Mouse (Mus musculus): Measurements from ENCODE around the gene Satb2. TPM values are rescaled to one million over a fixed set of nuclear protein-coding genes. Genes with fewer than 3 reads are reported as not detected.

Satb2 gene
- polyA plus RNA-seq, 1 experiment from 2014 or later, result 0.07 TPM

GRCm38 (mm10) chr1:56928731-56929130 lies 49.7 kb downstream of the Satb2 start:
- H3K27me3 ChIP-seq (replicated peaks), result no peaks in the 10 kb centered on the region
- H3K27ac ChIP-seq (replicated peaks), result no peak overlapping the region
- 45% methylated on average over 9 of the region's 9 CpGs for WGBS
- peaks cover 5% of the 10 kb centered on the region; the same call in 1 of the 2 replicates for H3K4me1 ChIP-seq
- H3K9ac ChIP-seq, result no peak overlapping the region
- ATAC-seq (ENCODE audit: extremely low read depth, insufficient number of reproducible peaks, low FRiP score, low TSS enrichment), result no peak
- no peak overlapping the region for H3K4me3 ChIP-seq
- H3K4me2 ChIP-seq, result no peak overlapping the region
- H3K9me3 ChIP-seq, result no peaks in the 10 kb centered on the region
- H3K36me3 ChIP-seq, result no peaks in the 10 kb centered on the region

- H3K9ac ChIP-seq, result no peak overlapping the region
- WGBS, result 82% methylated on average over 8 of the region's 8 CpGs
- H3K9me3 ChIP-seq, result no peaks in the 10 kb centered on the region
- no peak for ATAC-seq (ENCODE audit: extremely low read depth, insufficient number of reproducible peaks, low FRiP score, low TSS enrichment)
- no peaks in the 10 kb centered on the region for H3K4me1 ChIP-seq
- H3K36me3 ChIP-seq, result no peaks in the 10 kb centered on the region
- H3K27me3 ChIP-seq (replicated peaks), result no peaks in the 10 kb centered on the region
- no peak overlapping the region for H3K27ac ChIP-seq (replicated peaks)
- no peak overlapping the region for H3K4me3 ChIP-seq
- no peak overlapping the region for H3K4me2 ChIP-seq
Measured at GRCm38 (mm10) chr1:56920472-56920871, 58.0 kb downstream of the Satb2 start.

- Histone ChIP-seq H3K36me3 (no peaks in the 10 kb centered on the region), H3K27me3 (replicated peaks) (no peaks in the 10 kb centered on the region), H3K9ac (no peak overlapping the region), H3K9me3 (no peaks in the 10 kb centered on the region), H3K4me1 (no peaks in the 10 kb centered on the region), H3K4me3 (no peak overlapping the region), H3K27ac (replicated peaks) (no peak overlapping the region), H3K4me2 (no peak overlapping the region)
- ATAC-seq (ENCODE audit: extremely low read depth, insufficient number of reproducible peaks, low FRiP score, low TSS enrichment), result no peak
- WGBS, result 78% methylated on average over 6 of the region's 6 CpGs
Measured at GRCm38 (mm10) chr1:56914279-56914678, 64.2 kb downstream of the Satb2 start.

GRCm38 (mm10) chr1:56900706-56901287 lies 77.7 kb downstream of the Satb2 start:
- Histone ChIP-seq H3K36me3 (no peaks in the 10 kb centered on the region), H3K9me3 (no peaks in the 10 kb centered on the region), H3K27me3 (replicated peaks) (no peaks in the 10 kb centered on the region), H3K9ac (no peak overlapping the region), H3K4me1 (peaks cover 3% of the 10 kb centered on the region; the same call in 1 of the 2 replicates), H3K27ac (replicated peaks) (no peak overlapping the region), H3K4me3 (no peak overlapping the region), H3K4me2 (no peak overlapping the region)
- 68% methylated on average over 3 of the region's 3 CpGs for WGBS
- no peak for ATAC-seq (ENCODE audit: extremely low read depth, insufficient number of reproducible peaks, low FRiP score, low TSS enrichment)

GRCm38 (mm10) chr1:56900187-56900586 lies 78.3 kb downstream of the Satb2 start:
- Histone ChIP-seq H3K27ac (replicated peaks) (no peak overlapping the region), H3K9ac (no peak overlapping the region), H3K4me1 (peaks cover 3% of the 10 kb centered on the region; the same call in 1 of the 2 replicates), H3K4me3 (no peak overlapping the region), H3K36me3 (no peaks in the 10 kb centered on the region), H3K9me3 (no peaks in the 10 kb centered on the region), H3K4me2 (no peak overlapping the region), H3K27me3 (replicated peaks) (no peaks in the 10 kb centered on the region)
- 75% methylated on average over 9 of the region's 9 CpGs for WGBS
- no peak for ATAC-seq (ENCODE audit: extremely low read depth, insufficient number of reproducible peaks, low FRiP score, low TSS enrichment)

- Histone ChIP-seq H3K27me3 (replicated peaks) (no peaks in the 10 kb centered on the region), H3K4me2 (peak overlapping the region; percentile 25; the same call in 1 of the 2 replicates), H3K4me3 (no peak overlapping the region), H3K27ac (replicated peaks) (no peak overlapping the region), H3K9me3 (no peaks in the 10 kb centered on the region), H3K9ac (no peak overlapping the region), H3K36me3 (no peaks in the 10 kb centered on the region), H3K4me1 (peaks cover 3% of the 10 kb centered on the region; the same call in 1 of the 2 replicates)
- no peak for ATAC-seq (ENCODE audit: extremely low read depth, insufficient number of reproducible peaks, low FRiP score, low TSS enrichment)
- 42% methylated on average over 13 of the region's 13 CpGs for WGBS
Measured at GRCm38 (mm10) chr1:56898606-56899396, 79.6 kb downstream of the Satb2 start.

GRCm38 (mm10) chr1:56897492-56898180 lies 80.8 kb downstream of the Satb2 start:
- no peak for ATAC-seq (ENCODE audit: extremely low read depth, insufficient number of reproducible peaks, low FRiP score, low TSS enrichment)
- no peak overlapping the region for H3K4me2 ChIP-seq
- H3K27me3 ChIP-seq (replicated peaks), result no peaks in the 10 kb centered on the region
- peaks cover 3% of the 10 kb centered on the region; the same call in 1 of the 2 replicates for H3K4me1 ChIP-seq
- no peaks in the 10 kb centered on the region for H3K9me3 ChIP-seq
- no peak overlapping the region for H3K27ac ChIP-seq (replicated peaks)
- H3K4me3 ChIP-seq, result no peak overlapping the region
- H3K9ac ChIP-seq, result no peak overlapping the region
- WGBS, result 88% methylated on average over 8 of the region's 8 CpGs
- H3K36me3 ChIP-seq, result no peaks in the 10 kb centered on the region

- Histone ChIP-seq H3K4me1 (peaks cover 3% of the 10 kb centered on the region; the same call in 1 of the 2 replicates), H3K27me3 (replicated peaks) (no peaks in the 10 kb centered on the region), H3K4me3 (no peak overlapping the region), H3K9ac (no peak overlapping the region), H3K36me3 (no peaks in the 10 kb centered on the region), H3K27ac (replicated peaks) (no peak overlapping the region), H3K9me3 (no peaks in the 10 kb centered on the region), H3K4me2 (no peak overlapping the region)
- 77% methylated on average over 3 of the region's 3 CpGs for WGBS
- no peak for ATAC-seq (ENCODE audit: extremely low read depth, insufficient number of reproducible peaks, low FRiP score, low TSS enrichment)
Measured at GRCm38 (mm10) chr1:56896670-56897069, 81.8 kb downstream of the Satb2 start.

- no peak overlapping the region for H3K4me3 ChIP-seq
- H3K9ac ChIP-seq, result no peak overlapping the region
- no peaks in the 10 kb centered on the region for H3K36me3 ChIP-seq
- no peak overlapping the region for H3K4me2 ChIP-seq
- H3K27me3 ChIP-seq (replicated peaks), result no peaks in the 10 kb centered on the region
- no peak for ATAC-seq (ENCODE audit: extremely low read depth, insufficient number of reproducible peaks, low FRiP score, low TSS enrichment)
- H3K9me3 ChIP-seq, result no peaks in the 10 kb centered on the region
- H3K4me1 ChIP-seq, result no peaks in the 10 kb centered on the region
- H3K27ac ChIP-seq (replicated peaks), result no peak overlapping the region
- WGBS, result 73% methylated on average over 5 of the region's 5 CpGs
Measured at GRCm38 (mm10) chr1:56892766-56893165, 85.7 kb downstream of the Satb2 start.

GRCm38 (mm10) chr1:56888939-56889338 lies 89.5 kb downstream of the Satb2 start:
- Histone ChIP-seq H3K4me1 (no peaks in the 10 kb centered on the region), H3K9ac (no peak overlapping the region), H3K4me3 (no peak overlapping the region), H3K9me3 (no peaks in the 10 kb centered on the region), H3K27ac (replicated peaks) (no peak overlapping the region), H3K4me2 (no peak overlapping the region), H3K36me3 (no peaks in the 10 kb centered on the region), H3K27me3 (replicated peaks) (no peaks in the 10 kb centered on the region)
- ATAC-seq (ENCODE audit: extremely low read depth, insufficient number of reproducible peaks, low FRiP score, low TSS enrichment), result no peak
- WGBS, result 59% methylated on average over 1 of the region's 1 CpGs

- Histone ChIP-seq H3K4me1 (no peaks in the 10 kb centered on the region), H3K27me3 (replicated peaks) (no peaks in the 10 kb centered on the region), H3K27ac (replicated peaks) (no peak overlapping the region), H3K4me2 (no peak overlapping the region), H3K9me3 (no peaks in the 10 kb centered on the region), H3K9ac (no peak overlapping the region), H3K4me3 (no peak overlapping the region), H3K36me3 (no peaks in the 10 kb centered on the region)
- ATAC-seq (ENCODE audit: extremely low read depth, insufficient number of reproducible peaks, low FRiP score, low TSS enrichment), result no peak
Measured at GRCm38 (mm10) chr1:56887524-56887923, 90.9 kb downstream of the Satb2 start.
